Mouse (Mus musculus) thymus, adult 2 months (tissue): ENCODE measurements around the gene Palb2.

Experiments used
- CTCF ChIP-seq: fragments of 200-500 bp; IDR thresholded peaks from 2 replicates; pipeline ENCODE4 v1.5.1; 2012; ENCODE audit warnings: mild to moderate bottlenecking, control low read depth, low read length, moderate library complexity, borderline replicate concordance; ENCODE audit not compliant: control insufficient read depth, poor library complexity, insufficient read depth; ENCODE audit errors: extremely low read depth
- POLR2A ChIP-seq: fragments of 200-500 bp; IDR thresholded peaks from 2 replicates; pipeline ENCODE4 v1.6.1; 2012; ENCODE audit warnings: mild to moderate bottlenecking, low read length, control low read depth, moderate library complexity; ENCODE audit not compliant: control insufficient read depth, poor library complexity, insufficient read depth; ENCODE audit errors: extremely low read depth

- no peak for TF ChIP-seq CTCF
- no peak for TF ChIP-seq POLR2A
Observed at GRCm38 (mm10) chr7:122135070-122135469, 2.3 kb upstream of the Palb2 start.
